Mouse (Mus musculus) right cerebral cortex, postnatal 25 days (tissue): ENCODE results near the gene Rb1.

Experiments used
- DNase-seq: peaks from one replicate; pipeline ENCODE4 v3.0.0; 2022

Rb1 gene

DNA sequence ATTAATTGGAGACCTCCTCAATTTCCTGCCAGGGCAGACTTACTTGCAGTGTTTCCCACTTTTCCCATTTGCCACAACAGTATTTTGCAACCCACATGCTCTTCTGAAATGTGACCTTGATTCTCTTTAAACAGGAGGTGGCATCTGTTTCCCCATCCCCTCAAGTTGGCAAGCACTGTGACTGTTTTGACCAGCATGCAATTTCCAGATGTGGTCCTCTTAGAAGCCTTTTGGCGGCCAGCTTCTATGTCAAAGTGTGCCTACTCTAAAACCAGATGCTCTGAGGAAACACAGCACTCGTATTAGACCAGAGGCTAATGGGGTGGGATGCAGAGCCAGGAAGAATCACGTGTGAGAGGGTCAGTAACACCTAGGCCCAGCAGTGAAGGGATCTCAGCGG, 67.4 kb downstream of the Rb1 start:
- DNase-seq, result no peak

GRCm38 (mm10) chr14:73257348-73257747, 68.3 kb downstream of the Rb1 start:
- no peak for DNase-seq

DNA sequence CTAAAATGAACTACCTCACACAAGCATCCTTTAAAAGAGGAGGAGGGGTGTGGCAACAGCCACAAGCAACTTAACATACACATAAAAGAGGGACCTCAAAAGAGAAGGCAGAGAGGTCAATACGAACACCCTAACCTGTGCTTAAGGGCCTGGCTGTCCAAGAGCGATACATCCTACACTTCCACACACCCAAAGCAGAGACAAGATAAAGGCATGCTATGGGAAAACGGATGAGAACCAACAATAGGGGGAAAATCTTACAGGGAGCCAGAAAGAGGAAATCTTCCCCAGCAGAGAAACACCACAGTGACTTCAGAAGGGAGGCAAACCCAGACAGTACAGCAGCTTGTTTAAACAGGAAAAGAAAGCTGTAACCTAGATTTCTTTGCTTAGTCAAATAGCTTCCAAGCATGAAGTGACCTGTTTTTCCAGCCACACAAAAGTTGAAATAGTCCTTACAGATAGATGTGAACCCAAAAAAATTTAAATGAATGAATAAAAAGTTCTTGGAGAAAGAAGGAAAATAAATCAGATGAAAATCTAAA, 70.1 kb downstream of the Rb1 start:
- DNase-seq, result no peak

GRCm38 (mm10) chr14:73254412-73254811, 71.2 kb downstream of the Rb1 start:
- DNase-seq, result no peak

DNA sequence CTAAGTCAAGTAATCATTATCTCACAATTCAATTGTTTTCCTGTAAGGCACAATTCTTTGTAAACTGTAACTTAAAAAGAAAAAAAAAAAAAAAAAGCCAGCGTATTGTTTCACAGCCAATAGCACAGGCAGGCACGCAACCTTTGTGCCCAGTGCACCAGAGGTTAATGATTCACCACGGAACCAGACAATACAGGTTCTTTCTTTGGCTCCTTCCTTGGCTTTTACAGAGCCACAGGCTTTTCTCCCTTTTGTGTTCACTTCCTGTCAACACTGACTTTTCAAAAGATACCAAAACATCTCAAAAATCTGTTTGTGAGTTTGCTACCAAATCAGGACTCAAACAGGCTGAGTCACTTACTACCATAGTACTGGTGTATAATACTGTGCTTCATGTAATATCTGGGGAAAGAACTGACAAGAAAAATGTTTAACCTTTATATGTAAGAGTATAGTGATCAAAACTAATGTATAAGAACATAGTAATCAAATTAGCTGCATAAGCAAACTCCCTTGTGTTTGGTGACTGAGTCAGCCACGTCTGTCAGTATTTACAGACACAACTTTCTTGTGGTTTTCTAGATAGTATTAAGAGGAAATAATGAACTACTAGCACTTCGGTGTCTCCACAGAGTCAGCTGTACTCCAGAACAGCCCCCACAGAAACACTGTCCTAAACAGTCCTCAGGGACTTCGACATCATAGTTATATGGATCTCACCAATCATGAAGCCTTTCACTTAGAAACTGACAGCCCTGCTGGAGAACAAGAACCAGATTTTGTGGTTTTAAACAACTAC, 72.0 kb downstream of the Rb1 start:
- no peak for DNase-seq

GRCm38 (mm10) chr14:73252276-73252675, 73.3 kb downstream of the Rb1 start:
- no peak for DNase-seq

DNA sequence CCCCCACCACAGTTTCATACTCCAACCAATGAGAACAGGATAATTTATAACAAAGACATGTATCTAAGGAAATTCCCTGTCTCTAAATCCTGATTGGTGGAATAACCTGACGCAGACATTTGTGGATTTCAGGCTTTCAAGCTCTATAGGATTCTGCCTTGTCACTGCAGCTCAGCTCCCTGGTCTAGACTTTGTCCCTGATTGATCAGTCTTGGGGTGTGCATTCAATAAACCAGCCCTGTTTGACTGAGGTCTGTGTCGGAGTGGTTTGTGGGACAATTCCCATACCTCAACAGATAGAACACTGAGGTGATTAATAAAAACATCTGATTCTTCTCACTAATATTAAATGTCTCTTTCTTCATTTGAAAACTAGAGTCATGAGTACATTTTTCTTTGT, 75.6 kb downstream of the Rb1 start:
- DNase-seq, result no peak

DNA sequence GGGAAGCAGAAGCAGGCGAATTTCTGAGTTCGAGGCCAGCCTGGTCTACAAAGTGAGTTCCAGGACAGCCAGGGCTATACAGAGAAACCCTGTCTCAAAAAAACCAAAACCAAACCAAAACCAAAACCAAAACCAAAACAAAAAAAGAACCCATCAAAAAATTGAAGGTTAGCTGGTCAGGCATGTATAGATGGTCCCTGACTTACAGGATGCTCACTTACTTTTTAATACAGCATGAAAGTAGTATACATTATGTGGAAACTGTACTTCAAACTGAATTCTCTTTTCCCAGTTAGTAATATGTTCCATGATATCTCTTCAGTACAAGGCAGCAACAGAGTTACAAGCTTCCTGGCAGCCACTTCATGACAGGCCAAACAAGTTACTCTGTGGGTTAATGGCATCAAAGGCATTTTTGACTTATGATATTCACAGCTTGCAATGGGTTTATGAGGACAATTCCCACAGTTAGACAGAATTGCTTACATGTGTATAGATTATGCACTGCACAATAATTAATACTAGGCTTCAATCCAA, 81.5 kb downstream of the Rb1 start:
- DNase-seq, result no peak

- no peak for DNase-seq
These were observed 85.8 kb downstream of the Rb1 start for GRCm38 (mm10) chr14:73239857-73240256.

DNA sequence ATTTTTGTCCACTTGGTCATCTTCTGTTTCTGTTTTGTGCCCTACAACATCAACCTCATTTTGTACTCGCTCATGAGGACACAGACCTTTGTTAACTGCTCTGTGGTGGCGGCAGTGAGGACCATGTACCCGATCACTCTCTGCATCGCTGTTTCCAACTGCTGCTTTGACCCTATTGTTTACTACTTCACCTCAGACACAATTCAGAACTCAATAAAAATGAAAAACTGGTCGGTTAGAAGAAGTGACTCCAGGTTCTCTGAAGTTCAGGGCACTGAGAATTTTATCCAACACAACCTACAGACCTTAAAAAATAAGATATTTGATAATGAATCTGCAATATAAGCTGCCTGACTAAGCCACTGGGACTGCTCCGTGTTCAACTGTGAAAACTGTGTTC, 86.3 kb downstream of the Rb1 start:
- DNase-seq, result no peak

GRCm38 (mm10) chr14:73238498-73239250, 86.9 kb downstream of the Rb1 start:
- no peak for DNase-seq

DNA sequence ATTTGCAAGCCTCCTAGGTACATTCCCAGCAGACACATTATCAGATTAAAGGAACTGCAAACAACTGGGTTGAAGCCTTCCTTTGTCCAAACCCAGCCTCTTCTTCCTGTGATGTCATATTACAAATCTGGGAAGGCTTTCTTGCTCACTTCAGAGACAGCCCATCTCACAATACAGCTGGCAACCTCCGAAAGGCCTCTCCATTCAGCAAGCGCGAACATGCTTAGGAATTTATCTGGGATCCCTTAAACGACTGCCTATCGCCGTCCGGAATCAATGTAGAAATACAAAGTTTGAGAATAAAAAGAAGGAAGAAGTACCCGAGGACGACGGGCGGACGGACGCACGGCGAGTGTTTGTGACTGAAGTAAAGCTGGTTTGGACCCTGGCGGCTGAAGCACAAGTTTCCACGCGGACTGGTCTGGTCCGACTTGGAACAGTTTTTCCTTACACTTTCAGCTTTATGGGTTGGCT, 87.7 kb downstream of the Rb1 start, which contains the start of gene Lpar6:
Gene Lpar6, plus strand, starts transcription at position 48 of the 474 bp plus-strand sequence.
- peak; percentile 15 for DNase-seq

DNA sequence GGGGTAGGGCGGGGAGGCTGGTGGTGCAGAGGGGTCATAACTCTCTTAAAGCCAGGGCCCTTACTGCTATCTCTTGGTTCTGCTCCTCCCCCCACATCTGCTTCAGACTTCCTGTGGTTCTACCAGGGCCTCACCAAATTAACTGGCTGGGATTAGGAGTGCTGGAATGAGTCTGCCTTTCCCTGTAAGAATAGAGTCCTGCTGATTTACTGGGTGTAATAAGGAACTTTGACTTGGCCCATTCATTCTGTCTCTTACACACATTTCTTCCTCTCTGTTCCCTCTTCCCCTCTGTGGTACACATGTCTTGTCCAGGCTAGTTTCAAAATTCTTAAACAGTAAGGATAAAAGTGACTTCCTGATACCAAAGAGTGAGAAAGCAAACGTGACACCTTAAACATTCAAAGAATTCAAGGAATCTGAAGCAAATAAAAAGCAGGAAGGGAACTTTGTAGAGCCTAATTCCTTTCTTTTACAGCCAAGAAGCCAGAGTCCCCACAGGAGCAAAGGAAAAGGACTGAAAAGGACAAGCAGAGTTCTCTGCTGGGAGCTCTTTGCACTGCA, 91.1 kb downstream of the Rb1 start:
- no peak for DNase-seq

DNA sequence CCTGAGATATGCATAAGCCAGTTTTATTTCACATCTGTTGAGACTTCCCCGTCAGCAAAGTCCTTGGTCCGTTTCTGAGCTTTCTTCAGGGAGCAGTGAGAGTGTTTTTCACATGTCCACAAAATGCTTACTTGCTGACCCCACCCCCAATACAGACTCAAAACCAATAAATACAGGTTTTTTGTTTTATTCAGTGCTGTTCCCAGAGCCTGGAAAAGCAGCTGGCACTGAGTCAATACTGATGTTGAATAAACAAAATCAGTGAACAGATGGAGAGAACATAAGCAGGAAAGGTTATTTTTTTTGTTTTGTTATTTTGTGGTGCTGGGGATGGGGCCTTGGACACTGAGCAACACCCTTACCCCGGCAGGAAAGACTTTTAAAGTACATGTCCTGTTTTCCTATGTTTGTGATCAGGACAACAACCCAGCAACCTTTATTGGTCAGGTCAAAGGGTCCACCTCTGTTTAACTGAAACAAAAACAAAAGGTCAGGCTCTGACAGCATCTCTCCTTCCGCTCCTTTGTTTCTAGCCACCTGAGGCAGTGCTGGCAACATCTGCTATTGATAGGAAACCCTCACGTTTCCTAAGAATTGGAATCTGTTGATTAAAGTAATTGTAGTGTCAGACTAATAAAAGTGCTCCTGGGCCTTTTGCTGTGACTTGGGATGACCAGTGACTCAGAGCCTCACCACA, 94.2 kb downstream of the Rb1 start:
- no peak for DNase-seq

DNA sequence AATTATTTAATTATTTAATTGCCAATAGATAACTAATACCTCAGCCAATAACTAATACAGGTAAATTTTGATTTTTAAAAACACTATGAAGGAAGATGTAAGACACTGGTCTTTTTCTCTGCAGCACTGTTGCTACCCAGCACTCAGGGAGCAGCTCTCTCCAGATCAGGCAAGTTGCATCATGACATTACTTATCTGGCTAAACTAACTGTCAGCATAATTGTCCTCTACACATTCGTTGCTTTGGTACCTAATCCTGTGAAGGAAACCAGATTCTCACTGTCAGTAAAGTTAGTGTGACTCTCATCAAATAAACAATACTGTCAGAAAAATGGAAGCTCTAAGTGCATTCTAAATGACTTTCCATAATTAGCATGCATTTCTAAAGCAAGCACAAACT, 98.8 kb downstream of the Rb1 start:
- no peak for DNase-seq

- no peak for DNase-seq
These were observed 99.3 kb downstream of the Rb1 start for GRCm38 (mm10) chr14:73226346-73226745.

DNA sequence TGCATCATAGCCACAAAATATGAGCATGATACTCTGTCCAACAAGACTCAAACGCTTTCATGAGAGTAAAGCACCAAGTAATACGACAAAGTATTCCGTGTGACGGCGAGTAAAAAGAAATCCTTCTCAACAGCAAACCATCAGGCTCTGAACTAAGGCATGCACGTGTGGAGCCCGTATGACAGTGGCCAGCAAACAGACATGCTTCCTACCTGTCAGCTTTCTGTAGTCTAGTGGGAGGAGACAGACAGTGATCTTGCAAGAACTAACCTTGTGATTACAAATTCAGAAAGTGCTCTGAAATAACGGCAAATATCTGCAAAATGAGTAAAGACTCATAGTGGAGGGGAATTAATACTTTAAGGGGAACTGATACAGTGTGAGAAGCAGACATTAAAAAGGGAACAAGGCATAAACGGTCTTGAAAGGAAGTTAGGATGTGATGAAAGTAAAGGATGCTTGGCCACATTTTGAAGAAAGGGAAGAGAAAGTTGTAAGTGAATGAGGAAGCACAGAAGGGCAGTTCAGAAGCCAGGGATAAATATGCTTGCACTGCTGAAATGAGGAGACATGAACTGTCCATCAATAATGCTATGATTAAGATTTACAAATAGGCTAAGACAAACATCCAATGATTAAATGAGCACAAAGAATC, 103.2 kb downstream of the Rb1 start:
- no peak for DNase-seq

GRCm38 (mm10) chr14:73217062-73217461, 108.6 kb downstream of the Rb1 start:
- no peak for DNase-seq

DNA sequence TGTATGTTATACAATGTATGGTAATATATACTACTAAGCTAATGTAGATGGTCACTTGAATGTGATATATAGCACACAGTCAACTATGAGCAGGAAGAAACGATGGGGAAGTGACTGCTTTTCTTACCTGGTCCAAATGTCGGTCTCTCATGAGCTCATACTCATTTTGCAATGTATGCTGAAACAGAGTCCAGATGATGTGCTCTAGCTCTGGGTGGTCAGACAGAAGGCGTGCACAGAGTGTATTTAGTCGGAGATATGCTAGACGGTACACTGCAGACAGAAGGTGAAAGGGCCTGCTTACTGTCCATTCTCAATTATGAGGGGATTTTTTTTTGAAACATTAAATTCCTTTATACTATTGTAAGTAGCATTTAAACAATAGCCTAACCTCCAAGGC, 114.1 kb downstream of the Rb1 start:
- no peak for DNase-seq

DNA sequence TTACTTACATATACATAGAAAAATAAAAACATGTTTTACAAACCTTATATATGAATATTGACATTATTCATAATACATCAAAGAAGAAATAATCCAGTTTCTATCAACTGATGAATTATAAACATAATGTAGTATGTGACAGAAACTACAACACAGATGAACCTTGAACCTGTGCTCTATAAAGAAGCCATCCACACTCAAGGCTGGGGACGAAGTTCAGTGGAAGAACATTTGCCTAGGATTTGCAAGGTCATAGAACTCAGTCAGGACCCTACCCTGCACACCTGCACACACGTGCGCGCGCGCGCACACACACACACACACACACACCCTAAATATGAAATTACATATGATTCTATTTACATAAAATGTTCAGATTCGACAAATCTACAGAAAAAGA, 115.4 kb downstream of the Rb1 start:
- no peak for DNase-seq

GRCm38 (mm10) chr14:73209262-73209661, 116.4 kb downstream of the Rb1 start:
- DNase-seq, result no peak

DNA sequence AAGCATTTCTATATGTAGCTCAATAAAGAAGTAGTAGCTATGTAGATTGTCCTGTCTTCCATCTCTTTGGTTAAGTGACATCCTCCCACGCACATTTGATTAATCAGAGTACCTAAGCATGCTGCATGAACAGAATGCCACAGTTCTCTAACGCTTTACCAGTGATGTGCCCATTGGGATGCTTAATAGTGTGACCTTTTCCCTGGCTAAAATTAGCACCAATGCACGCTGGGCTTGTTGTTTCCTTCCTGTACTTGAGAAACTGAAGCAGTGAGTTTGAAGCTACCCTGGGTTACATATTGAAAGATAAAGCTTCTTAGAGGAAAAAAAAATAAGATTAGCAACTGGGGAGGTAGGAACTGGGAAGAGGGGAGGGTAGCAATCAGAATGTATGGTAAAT, 121.6 kb downstream of the Rb1 start:
- no peak for DNase-seq
